Mouse (Mus musculus) liver, embryonic 15.5 days (tissue): ENCODE measurements around the gene Tubb3. TPM values are rescaled to one million over a fixed set of nuclear protein-coding genes. Genes with fewer than 3 reads are reported as not detected.
"Not testable (repeated sequence)": the region's sequence is repeated elsewhere in the genome, so short reads cannot be mapped to it uniquely, and the experiment has no call there.

Experiments used
- ATAC-seq: fragments of 200-750 bp; cut with Nextera tagmentation; 2 replicates; pipeline ENCODE4 v1.8.0; 2017; ENCODE audit warnings: moderate number of reproducible peaks, mild to moderate bottlenecking, moderate library complexity; ENCODE audit not compliant: insufficient read depth
- H3K27ac ChIP-seq: fragments of 300-500 bp; sonication (generic); replicated peaks from 2 replicates; pipeline ENCODE4 v1.5.1; 2015; ENCODE audit warnings: mild to moderate bottlenecking, inconsistent platforms
- H3K27me3 ChIP-seq: fragments of 300-500 bp; sonication (generic); 2 replicates; pipeline ENCODE4 v1.6.1; 2015; ENCODE audit warnings: mild to moderate bottlenecking, inconsistent platforms
- H3K36me3 ChIP-seq: fragments of 300-500 bp; sonication (generic); replicated peaks from 2 replicates; pipeline ENCODE4 v1.6.1; 2015; ENCODE audit warnings: moderate library complexity, mild to moderate bottlenecking, inconsistent platforms
- H3K4me1 ChIP-seq: fragments of 300-500 bp; sonication (generic); replicated peaks from 2 replicates; pipeline ENCODE4 v1.6.1; 2015; ENCODE audit warnings: inconsistent platforms
- H3K4me2 ChIP-seq: fragments of 300-500 bp; sonication (generic); 2 replicates; pipeline ENCODE4 v1.6.1; 2015; ENCODE audit warnings: moderate library complexity, mild to moderate bottlenecking, inconsistent platforms
- H3K4me3 ChIP-seq: fragments of 300-500 bp; sonication (generic); replicated peaks from 2 replicates; pipeline ENCODE4 v1.5.1; 2015; ENCODE audit warnings: mild to moderate bottlenecking, inconsistent platforms
- H3K9ac ChIP-seq: fragments of 300-500 bp; sonication (generic); 2 replicates; pipeline ENCODE4 v1.6.1; 2015; ENCODE audit warnings: moderate library complexity, mild to moderate bottlenecking, inconsistent platforms
- H3K9me3 ChIP-seq: fragments of 300-500 bp; sonication (generic); replicated peaks from 2 replicates; pipeline ENCODE4 v1.6.1; 2016; ENCODE audit warnings: inconsistent platforms
- WGBS: fragments of 180-500 bp; shearing (Covaris S2); methylation state at CpG from one replicate; pipeline ENCODE4 v1.1.7; 2015; ENCODE audit warnings: mixed read lengths; ENCODE audit not compliant: insufficient replicate concordance; 5-methylcytosine and 5-hydroxymethylcytosine counted together
- polyA plus RNA-seq: library from polyadenylated mRNA; unstranded; fragments of >200 nt; fragmentation: Nextera tagmentation; extraction: Ambion mirVana; gene quantifications from 2 replicates; pipeline ENCODE4 v1.2.1, GENCODE M21; 2015

Gene Tubb3
- polyA plus RNA-seq, 1 experiment from 2014 or later: 0.99 TPM

DNA sequence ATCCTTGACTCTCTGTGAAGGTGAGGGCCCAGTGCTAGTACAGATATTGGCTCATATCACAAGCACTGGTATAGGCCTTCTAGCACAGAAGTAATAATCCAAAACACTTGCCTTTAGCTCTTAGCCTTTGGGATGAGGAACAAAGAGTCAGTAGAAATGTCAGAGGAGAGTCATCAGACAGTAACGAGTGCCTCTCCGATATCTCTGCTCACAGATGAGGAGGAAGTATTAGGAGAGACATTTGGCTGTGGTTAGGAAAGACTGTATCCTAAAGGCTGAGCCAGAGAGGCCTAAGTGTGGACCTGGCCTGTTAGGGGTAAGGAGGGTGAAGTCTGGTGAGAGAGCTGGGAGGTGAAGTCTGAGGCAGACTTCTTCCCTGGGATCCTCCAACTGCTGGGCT lies 30.6 kb downstream of the Tubb3 start:
- 35% methylated on average over 2 of the region's 2 CpGs for WGBS
- H3K4me3 ChIP-seq: no peak overlapping the region
- no peak for ATAC-seq

DNA sequence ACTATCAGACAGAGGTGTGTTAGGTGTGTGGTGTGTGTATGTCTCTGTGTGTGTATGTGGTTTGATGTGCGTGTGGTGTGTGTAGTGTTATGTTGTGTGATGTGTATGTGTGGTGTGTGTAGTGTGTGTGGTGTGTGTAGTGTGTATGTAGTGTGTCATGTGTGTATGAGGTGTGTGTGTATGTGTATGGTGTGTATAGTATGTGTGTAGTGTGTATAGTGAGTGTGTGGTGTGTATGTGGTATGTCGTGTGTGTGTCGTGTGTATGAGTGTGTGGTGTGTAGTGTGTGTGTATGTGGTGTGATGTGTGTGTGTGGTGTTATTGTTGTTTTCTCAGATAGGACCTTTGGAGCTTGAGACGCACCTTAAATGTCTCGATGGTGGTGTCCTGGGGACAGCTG lies 31.1 kb downstream of the Tubb3 start:
- WGBS: 76% methylated on average over 5 of the region's 5 CpGs
- H3K9ac ChIP-seq: no peak overlapping the region
- H3K4me3 ChIP-seq: peak overlapping the region; percentile 74
- H3K4me2 ChIP-seq: peak overlapping the region; percentile 79
- H3K9me3 ChIP-seq: no peaks in the 10 kb centered on the region
- no peaks in the 10 kb centered on the region for H3K27me3 ChIP-seq
- H3K27ac ChIP-seq: no peak overlapping the region
- H3K36me3 ChIP-seq: no peaks in the 10 kb centered on the region
- ATAC-seq: no peak
- H3K4me1 ChIP-seq: peaks cover 14% of the 10 kb centered on the region

More for the DNA sequence above, 30.6 kb downstream of the Tubb3 start:
- H3K27me3 ChIP-seq: no peaks in the 10 kb centered on the region
- no peak overlapping the region for H3K9ac ChIP-seq
- no peaks in the 10 kb centered on the region for H3K36me3 ChIP-seq
- H3K4me2 ChIP-seq: no peak overlapping the region
- H3K9me3 ChIP-seq: no peaks in the 10 kb centered on the region
- no peak overlapping the region for H3K27ac ChIP-seq
- peaks cover 14% of the 10 kb centered on the region for H3K4me1 ChIP-seq

DNA sequence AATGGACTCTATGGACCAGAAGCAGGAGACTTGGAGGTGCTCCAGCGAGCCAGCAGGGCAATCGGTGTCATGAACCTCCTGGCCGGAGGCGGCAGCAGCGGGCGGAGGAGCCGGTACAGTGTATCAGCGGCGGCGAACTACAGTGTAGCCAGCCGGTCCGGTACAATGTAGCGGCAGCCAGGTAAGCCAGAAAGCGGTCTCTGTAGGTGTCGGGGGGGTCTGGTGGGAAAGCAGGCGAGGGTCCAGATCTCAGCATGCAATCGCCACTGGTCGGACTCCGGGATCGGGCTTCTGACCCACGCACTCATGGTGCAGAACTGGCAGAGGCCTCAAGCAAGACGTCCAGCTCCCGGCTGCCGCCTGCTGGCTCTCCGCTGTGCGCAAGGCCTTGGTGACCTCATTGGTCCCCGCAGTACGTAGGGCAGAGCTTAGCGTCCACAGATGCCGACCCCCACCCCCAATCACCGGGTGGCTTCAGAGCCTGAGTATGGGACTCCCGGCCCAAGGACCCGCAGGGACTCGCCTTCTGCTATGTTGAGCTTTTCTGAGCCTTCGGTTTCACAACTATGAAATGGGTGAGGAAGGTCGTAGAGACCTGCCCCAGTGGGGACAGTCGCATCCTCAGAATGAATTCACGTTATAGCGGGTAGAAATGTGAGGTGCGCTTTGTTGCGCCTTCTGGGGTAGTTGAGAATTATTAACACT lies 31.8 kb downstream of the Tubb3 start:
- no peaks in the 10 kb centered on the region for H3K27me3 ChIP-seq
- peak overlapping the region; percentile 65 for H3K27ac ChIP-seq
- H3K9ac ChIP-seq: peak overlapping the region; percentile 73
- H3K9me3 ChIP-seq: no peaks in the 10 kb centered on the region
- peak; percentile 91 for ATAC-seq
- H3K4me3 ChIP-seq: peak overlapping the region; percentile 74
- no peaks in the 10 kb centered on the region for H3K36me3 ChIP-seq
- WGBS: under 1% methylated on average over 41 of the region's 41 CpGs
- H3K4me2 ChIP-seq: peak overlapping the region; percentile 79
- peaks cover 14% of the 10 kb centered on the region for H3K4me1 ChIP-seq

DNA sequence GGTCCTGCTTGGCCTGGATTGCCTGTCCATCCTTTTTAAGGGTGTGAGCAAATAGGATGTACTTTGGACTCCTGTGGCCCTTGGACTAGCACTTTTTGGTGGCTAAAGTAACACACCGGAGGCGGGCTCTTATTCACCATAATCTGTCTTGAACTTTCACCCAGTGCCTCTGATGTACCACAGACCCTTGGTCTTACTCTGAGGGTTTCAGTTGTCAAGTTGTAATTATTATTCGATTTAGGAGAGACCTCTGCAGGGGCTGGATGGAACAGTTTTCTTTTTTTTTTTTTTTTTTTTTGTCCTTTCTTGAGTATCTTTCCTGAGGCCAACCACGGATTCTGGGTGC lies 32.3 kb downstream of the Tubb3 start:
- H3K4me1 ChIP-seq: peaks cover 14% of the 10 kb centered on the region
- peak overlapping the region; percentile 65; the same call in 1 of the 2 replicates for H3K27ac ChIP-seq
- 10% methylated on average over 4 of the region's 4 CpGs for WGBS
- ATAC-seq: no peak; the same call in 1 of the 2 replicates
- H3K4me2 ChIP-seq: peak overlapping the region; percentile 79
- peak overlapping the region; percentile 74 for H3K4me3 ChIP-seq
- no peaks in the 10 kb centered on the region for H3K36me3 ChIP-seq
- no peaks in the 10 kb centered on the region for H3K27me3 ChIP-seq
- peak overlapping the region; percentile 73 for H3K9ac ChIP-seq
- no peaks in the 10 kb centered on the region for H3K9me3 ChIP-seq

DNA sequence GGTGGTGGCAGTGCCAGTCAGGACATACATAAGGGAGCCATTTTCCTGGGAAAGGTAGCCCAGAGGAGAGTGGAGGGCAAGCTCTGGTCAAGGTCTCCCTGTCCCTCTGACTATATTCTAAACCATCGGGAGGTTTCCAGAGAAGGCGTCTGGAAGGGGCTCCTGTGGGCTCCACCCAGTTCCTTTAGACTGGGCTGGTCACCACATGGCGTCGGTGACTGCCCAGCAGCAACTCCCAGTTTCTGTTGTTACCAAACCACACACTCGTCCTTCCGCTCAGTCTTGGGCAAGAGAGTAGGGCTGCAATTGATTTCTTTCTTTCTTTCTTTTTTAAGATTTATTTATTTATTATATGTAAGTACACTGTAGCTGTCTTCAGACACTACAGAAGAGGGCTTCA lies 32.9 kb downstream of the Tubb3 start:
- ATAC-seq: no peak
- Histone ChIP-seq H3K9me3 (no peaks in the 10 kb centered on the region), H3K9ac (no peak overlapping the region), H3K27me3 (no peaks in the 10 kb centered on the region), H3K4me2 (peak overlapping the region; percentile 79), H3K36me3 (0 out of 2 replicates have a peak, but pooled peaks cover 2% of the 10 kb centered on the region), H3K27ac (peak overlapping the region; percentile 33; the same call in 1 of the 2 replicates), H3K4me3 (peak overlapping the region; percentile 74; the same call in 1 of the 2 replicates), H3K4me1 (peaks cover 14% of the 10 kb centered on the region)
- WGBS: 48% methylated on average over 6 of the region's 6 CpGs

DNA sequence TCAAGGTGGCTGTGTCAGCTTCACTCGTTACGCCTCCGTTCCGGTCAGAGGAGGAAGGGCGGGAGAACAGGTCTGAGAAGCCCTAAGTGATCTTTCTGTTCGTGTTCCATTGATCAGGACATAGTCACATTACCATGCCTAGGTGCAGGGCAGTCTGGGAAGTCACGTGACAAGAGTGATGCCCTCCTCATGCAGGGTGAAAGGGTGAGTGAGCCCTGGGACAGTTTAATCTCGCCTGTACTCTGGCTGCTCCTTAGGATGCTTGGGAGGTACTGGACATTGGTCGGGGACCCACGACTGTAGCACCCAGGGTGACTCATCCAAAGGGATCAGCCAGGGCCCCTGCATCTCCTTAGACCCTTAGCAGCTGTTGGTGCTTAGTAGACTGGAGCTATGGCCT lies 34.8 kb downstream of the Tubb3 start:
- Histone ChIP-seq H3K4me1 (peaks cover 21% of the 10 kb centered on the region), H3K4me2 (no peak overlapping the region), H3K9me3 (no peaks in the 10 kb centered on the region), H3K36me3 (0 out of 2 replicates have a peak, but pooled peaks cover 4% of the 10 kb centered on the region), H3K9ac (no peak overlapping the region), H3K27me3 (no peaks in the 10 kb centered on the region), H3K27ac (no peak overlapping the region), H3K4me3 (no peak overlapping the region)
- ATAC-seq: no peak
- WGBS: 71% methylated on average over 10 of the region's 10 CpGs

DNA sequence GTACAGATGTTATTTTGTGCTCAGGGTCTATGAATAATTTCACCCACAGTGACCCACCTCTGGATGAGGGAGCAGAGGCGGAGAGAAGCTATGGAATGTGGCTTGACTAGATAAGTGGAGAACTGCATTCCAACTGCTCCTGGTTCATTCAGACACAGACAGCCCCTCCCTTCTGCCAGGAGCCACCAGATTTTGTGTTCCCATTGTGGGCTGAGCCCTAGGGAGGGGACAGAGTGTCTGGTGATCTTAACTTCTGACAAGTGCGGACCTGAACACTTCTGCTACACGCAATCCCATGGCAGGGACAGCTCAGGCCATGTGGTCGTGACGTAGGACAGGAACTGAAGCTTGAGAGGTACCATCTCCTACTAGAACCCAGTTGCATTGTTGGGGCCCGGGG lies 35.6 kb downstream of the Tubb3 start:
- Histone ChIP-seq H3K4me2 (no peak overlapping the region), H3K27me3 (no peaks in the 10 kb centered on the region), H3K27ac (no peak overlapping the region), H3K4me3 (no peak overlapping the region), H3K9me3 (no peaks in the 10 kb centered on the region), H3K36me3 (0 out of 2 replicates have a peak, but pooled peaks cover 4% of the 10 kb centered on the region), H3K4me1 (peaks cover 29% of the 10 kb centered on the region), H3K9ac (no peak overlapping the region)
- 71% methylated on average over 6 of the region's 6 CpGs for WGBS
- no peak for ATAC-seq

DNA sequence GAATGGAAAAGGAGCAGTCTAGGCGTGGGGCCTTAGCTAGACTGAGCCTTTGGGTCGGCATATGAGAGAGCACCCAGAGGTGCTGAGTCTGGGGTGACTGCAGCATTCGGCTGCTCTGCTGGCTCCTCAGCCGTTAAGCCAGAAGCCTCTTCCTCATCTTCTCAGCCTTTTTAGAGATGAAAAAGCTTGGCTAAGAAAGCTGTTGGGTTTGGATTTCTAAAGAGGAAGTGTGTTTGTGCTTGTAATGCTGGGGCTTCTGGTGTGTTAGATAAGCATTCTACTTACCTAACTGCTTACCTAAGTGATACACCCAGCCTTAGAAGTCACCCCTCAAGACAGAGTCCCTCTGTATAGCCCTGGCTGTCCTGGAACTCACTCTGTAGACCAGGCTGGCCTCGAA lies 39.6 kb downstream of the Tubb3 start:
- Histone ChIP-seq H3K4me3 (no peak overlapping the region), H3K9me3 (no peaks in the 10 kb centered on the region), H3K36me3 (peaks cover 29% of the 10 kb centered on the region), H3K27ac (peak overlapping the region; percentile 48), H3K9ac (no peak overlapping the region), H3K27me3 (no peaks in the 10 kb centered on the region), H3K4me1 (peaks cover 21% of the 10 kb centered on the region), H3K4me2 (no peak overlapping the region)
- 32% methylated on average over 5 of the region's 5 CpGs for WGBS
- ATAC-seq: no peak

DNA sequence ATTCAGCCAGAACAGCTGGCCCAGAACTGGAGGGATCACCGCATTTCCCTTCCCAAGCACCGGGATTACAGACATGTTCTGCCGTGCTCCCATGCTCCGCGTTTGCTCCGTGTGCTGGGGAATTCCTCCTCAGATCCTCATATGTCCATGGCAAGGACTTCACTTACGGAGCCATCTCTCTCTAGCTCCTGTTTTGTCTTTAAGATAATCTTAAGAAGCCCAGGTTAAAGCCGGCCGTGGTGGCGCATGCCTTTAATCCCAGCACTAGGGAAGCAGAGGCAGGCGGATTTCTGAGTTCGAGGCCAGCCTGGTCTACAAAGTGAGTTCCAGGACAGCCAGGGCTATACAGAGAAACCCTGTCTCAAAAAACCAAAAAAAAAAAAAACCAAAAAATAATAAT lies 40.5 kb downstream of the Tubb3 start:
- not testable (repeated sequence) for H3K4me2 ChIP-seq, H3K4me3 ChIP-seq, ATAC-seq, H3K9ac ChIP-seq, H3K27ac ChIP-seq, H3K9me3 ChIP-seq, H3K27me3 ChIP-seq
- Histone ChIP-seq H3K36me3 (peaks cover 38% of the 10 kb centered on the region), H3K4me1 (peaks cover 21% of the 10 kb centered on the region)
- WGBS: 78% methylated on average over 12 of the region's 12 CpGs

DNA sequence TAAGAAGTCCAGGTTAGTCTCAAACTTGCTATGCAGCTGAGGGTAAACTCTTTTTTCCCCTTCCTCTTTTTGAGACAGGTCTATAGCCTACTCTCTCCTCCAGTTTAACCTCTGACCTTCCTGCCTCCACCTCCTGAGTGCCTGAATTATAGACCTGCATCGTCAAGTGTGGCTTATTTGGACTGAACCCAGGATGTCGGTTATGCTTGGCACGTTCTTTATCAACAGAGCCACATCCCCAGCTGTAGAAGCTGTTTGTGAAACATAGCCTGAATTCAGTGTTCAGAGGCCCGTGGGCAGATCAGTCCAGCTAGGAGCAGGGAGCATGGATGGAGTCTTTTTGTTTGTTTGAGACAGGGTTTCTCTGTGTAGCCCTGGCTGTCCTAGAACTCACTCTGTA lies 40.9 kb downstream of the Tubb3 start:
- Histone ChIP-seq H3K27me3 (no peaks in the 10 kb centered on the region), H3K4me1 (peaks cover 21% of the 10 kb centered on the region), H3K4me3 (no peak overlapping the region), H3K9me3 (no peaks in the 10 kb centered on the region), H3K36me3 (peaks cover 38% of the 10 kb centered on the region), H3K9ac (no peak overlapping the region), H3K27ac (no peak overlapping the region), H3K4me2 (no peak overlapping the region)
- WGBS: 22% methylated on average over 4 of the region's 4 CpGs
- no peak for ATAC-seq

DNA sequence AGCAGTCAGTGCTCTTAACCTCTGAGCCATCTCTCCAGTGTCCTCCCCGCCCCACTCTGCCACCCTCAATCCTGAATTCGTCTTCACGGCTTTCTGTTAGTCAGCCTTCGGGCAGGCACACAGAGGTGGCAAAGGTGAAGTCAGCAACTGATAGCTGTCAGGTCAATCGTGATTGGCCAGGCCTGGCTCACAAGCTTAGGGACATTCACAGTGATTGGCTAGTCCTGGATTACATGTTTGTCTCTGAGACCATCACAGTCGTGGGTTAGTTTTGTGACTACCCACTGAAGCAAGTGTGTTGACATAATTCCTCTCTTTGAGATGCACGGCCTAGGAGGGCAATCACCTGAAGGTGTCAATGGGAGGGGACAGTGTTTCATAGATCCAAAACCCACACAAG lies 42.1 kb downstream of the Tubb3 start:
- ATAC-seq: no peak
- Histone ChIP-seq H3K4me3 (no peak overlapping the region), H3K27ac (no peak overlapping the region), H3K9me3 (no peaks in the 10 kb centered on the region), H3K4me1 (peaks cover 21% of the 10 kb centered on the region), H3K36me3 (peaks cover 47% of the 10 kb centered on the region), H3K4me2 (no peak overlapping the region), H3K9ac (no peak overlapping the region), H3K27me3 (no peaks in the 10 kb centered on the region)
- WGBS: 62% methylated on average over 7 of the region's 7 CpGs

DNA sequence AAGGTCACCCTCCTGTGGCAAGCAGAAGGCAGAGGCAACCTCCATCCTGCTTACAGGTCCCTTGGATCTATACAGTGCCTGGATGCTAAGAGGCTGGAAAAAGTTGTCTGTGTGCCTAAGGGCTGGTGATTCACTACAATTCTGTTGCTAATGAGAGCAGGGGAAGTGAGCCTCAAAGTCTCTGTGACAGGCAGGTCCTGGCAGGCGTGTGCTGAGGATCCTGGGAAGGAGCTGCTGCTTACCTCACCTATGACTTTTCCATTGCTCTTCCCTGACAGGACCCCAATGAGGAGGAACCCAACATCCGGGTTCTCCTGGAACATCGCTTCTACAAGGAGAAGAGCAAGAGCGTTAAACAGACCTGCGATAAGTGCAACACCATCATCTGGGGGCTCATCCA lies 42.7 kb downstream of the Tubb3 start:
- Histone ChIP-seq H3K4me2 (no peak overlapping the region), H3K36me3 (peaks cover 51% of the 10 kb centered on the region), H3K27ac (no peak overlapping the region), H3K9ac (no peak overlapping the region), H3K4me3 (no peak overlapping the region), H3K4me1 (peaks cover 21% of the 10 kb centered on the region), H3K9me3 (no peaks in the 10 kb centered on the region), H3K27me3 (no peaks in the 10 kb centered on the region)
- ATAC-seq: no peak
- 85% methylated on average over 5 of the region's 5 CpGs for WGBS
